Mouse (Mus musculus): ENCODE results near the gene Nsun2. TPM values are rescaled to one million over a fixed set of nuclear protein-coding genes. Genes with fewer than 3 reads are reported as not detected.

The Nsun2 gene
- polyA plus RNA-seq, 2 experiments: 102 to 134 TPM

DNA sequence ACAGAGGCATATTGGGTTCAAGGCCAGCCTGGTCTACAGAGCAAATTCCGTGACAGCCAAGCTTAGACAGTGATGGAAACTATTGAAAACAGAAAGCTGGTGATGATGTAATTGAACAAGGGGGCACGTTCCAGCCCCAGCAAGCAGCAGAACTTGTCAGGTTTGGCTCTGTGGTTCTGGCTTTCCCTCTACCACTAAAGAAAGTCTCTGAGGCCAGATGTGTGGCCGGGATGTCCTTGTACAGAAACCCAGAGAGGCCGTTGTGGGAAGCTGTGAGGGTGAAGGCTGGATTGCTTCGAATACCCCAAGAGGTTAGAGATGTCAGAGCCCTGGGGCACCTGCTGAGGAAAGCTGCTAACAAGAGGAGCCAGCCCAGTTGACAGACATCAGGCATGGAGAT, 105.7 kb downstream of the Nsun2 start:
- no peak for DNase-seq (ENCODE audit: low spot score)
- H3K9me3 ChIP-seq (ENCODE audit: control insufficient read depth, low read length): no peaks in the 10 kb centered on the region
- H3K4me1 ChIP-seq (ENCODE audit: control insufficient read depth, insufficient read depth, low read length): no peaks in the 10 kb centered on the region
- H3K36me3 ChIP-seq (ENCODE audit: control insufficient read depth, insufficient read depth, low read length): peaks cover 42% of the 10 kb centered on the region
- no peak for ATAC-seq (ENCODE audit: low FRiP score, low read depth)
- no peak overlapping the region for H3K27ac ChIP-seq (replicated peaks; ENCODE audit: low read depth, low read length)
- H3K4me3 ChIP-seq (replicated peaks; ENCODE audit: low read length): no peak overlapping the region
- no peak overlapping the region for H3K4me2 ChIP-seq (replicated peaks; ENCODE audit: low read depth, low read length, severe bottlenecking)
- WGBS: 85% methylated on average over 5 of the region's 5 CpGs
- H3K9ac ChIP-seq (ENCODE audit: low read depth, low read length, severe bottlenecking): no peak overlapping the region
- no peaks in the 10 kb centered on the region for H3K27me3 ChIP-seq (ENCODE audit: control insufficient read depth, insufficient read depth, low read length)
- TF ChIP-seq POLR2A (IDR thresholded peaks at IDR 0.05; ENCODE audit: borderline replicate concordance, extremely low read depth, insufficient read depth, insufficient read length): no peak

DNA sequence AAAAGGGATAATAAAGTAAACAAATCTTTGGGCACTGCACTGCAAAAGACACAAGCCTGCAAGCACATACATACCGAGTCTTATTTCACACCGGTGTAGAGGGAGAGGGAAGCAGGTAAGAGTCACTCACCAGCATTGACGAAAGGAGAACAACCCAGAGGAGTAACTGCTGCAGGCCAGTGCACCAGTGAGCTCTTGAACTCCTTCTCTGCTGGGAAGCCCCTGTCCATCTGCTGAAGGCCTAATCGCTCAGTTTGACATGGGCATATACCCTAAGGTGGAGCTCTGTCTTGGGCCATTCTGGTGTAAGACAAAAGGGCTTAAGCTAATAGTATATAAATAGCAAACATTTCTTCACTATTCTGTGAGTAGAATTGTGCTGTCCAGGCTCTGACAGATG, 106.6 kb downstream of the Nsun2 start:
- Histone ChIP-seq H3K27ac (replicated peaks; ENCODE audit: low read depth, low read length) (no peak overlapping the region), H3K9ac (ENCODE audit: low read depth, low read length, severe bottlenecking) (no peak overlapping the region), H3K4me3 (replicated peaks; ENCODE audit: low read length) (no peak overlapping the region), H3K27me3 (ENCODE audit: control insufficient read depth, insufficient read depth, low read length) (no peaks in the 10 kb centered on the region), H3K4me1 (ENCODE audit: control insufficient read depth, insufficient read depth, low read length) (no peaks in the 10 kb centered on the region), H3K36me3 (ENCODE audit: control insufficient read depth, insufficient read depth, low read length) (peaks cover 34% of the 10 kb centered on the region), H3K9me3 (ENCODE audit: control insufficient read depth, low read length) (no peaks in the 10 kb centered on the region), H3K4me2 (replicated peaks; ENCODE audit: low read depth, low read length, severe bottlenecking) (no peak overlapping the region)
- DNase-seq (ENCODE audit: low spot score) (no peak), ATAC-seq (ENCODE audit: low FRiP score, low read depth) (no peak)
- 93% methylated on average over 4 of the region's 4 CpGs for WGBS
- no peak for TF ChIP-seq POLR2A (IDR thresholded peaks at IDR 0.05; ENCODE audit: borderline replicate concordance, extremely low read depth, insufficient read depth, insufficient read length)

DNA sequence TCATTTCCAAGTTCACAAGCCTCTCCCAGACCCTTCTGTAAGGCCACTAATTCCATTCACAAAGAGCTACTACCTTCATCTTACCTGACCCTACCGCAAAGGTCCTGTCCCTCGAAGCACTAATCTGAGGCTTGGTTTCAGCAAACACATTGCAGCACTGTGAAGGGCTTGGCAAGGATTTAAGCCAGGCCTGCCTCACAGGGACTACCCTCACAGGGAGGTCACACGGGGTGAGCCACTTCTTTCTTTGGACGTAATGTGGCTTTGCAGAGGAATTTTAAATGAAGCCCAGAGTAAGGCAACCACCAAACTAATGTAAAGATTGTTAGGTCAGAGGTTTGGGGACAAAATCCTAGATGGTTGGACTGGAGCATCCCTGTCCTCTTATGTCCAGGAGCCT, 107.0 kb downstream of the Nsun2 start:
- H3K4me1 ChIP-seq (ENCODE audit: control insufficient read depth, insufficient read depth, low read length): no peaks in the 10 kb centered on the region
- 90% methylated on average over 4 of the region's 4 CpGs for WGBS
- no peak for DNase-seq (ENCODE audit: low spot score)
- H3K9me3 ChIP-seq (ENCODE audit: control insufficient read depth, low read length): no peaks in the 10 kb centered on the region
- no peak overlapping the region for H3K9ac ChIP-seq (ENCODE audit: low read depth, low read length, severe bottlenecking)
- H3K4me3 ChIP-seq (replicated peaks; ENCODE audit: low read length): no peak overlapping the region
- no peak for ATAC-seq (ENCODE audit: low FRiP score, low read depth)
- H3K27me3 ChIP-seq (ENCODE audit: control insufficient read depth, insufficient read depth, low read length): no peaks in the 10 kb centered on the region
- no peak for TF ChIP-seq POLR2A (IDR thresholded peaks at IDR 0.05; ENCODE audit: borderline replicate concordance, extremely low read depth, insufficient read depth, insufficient read length)
- H3K27ac ChIP-seq (replicated peaks; ENCODE audit: low read depth, low read length): no peak overlapping the region
- no peak overlapping the region for H3K4me2 ChIP-seq (replicated peaks; ENCODE audit: low read depth, low read length, severe bottlenecking)
- H3K36me3 ChIP-seq (ENCODE audit: control insufficient read depth, insufficient read depth, low read length): peaks cover 29% of the 10 kb centered on the region

DNA sequence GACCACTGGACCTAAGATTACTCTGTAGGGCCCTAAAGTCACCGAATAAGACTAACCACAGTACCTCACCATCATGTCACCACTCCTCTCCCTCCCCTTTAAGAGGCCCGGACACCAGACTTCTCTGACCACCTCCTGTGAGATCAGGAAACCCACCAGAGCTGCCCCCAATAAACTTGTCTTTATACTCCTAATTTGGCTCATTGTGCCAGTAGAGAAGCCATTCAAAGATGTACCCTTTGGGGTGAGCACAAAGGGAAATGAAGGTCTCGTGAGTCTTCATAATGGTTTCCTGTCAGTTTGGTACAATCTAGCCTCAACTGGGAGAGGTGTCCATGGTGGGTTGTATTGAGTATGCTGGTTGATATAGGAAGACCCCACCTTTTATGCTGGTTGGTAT, 107.5 kb downstream of the Nsun2 start:
- Histone ChIP-seq H3K36me3 (ENCODE audit: control insufficient read depth, insufficient read depth, low read length) (peaks cover 25% of the 10 kb centered on the region), H3K4me3 (replicated peaks; ENCODE audit: low read length) (no peak overlapping the region), H3K4me1 (ENCODE audit: control insufficient read depth, insufficient read depth, low read length) (no peaks in the 10 kb centered on the region), H3K4me2 (replicated peaks; ENCODE audit: low read depth, low read length, severe bottlenecking) (no peak overlapping the region), H3K27ac (replicated peaks; ENCODE audit: low read depth, low read length) (no peak overlapping the region), H3K9me3 (ENCODE audit: control insufficient read depth, low read length) (no peaks in the 10 kb centered on the region), H3K27me3 (ENCODE audit: control insufficient read depth, insufficient read depth, low read length) (no peaks in the 10 kb centered on the region), H3K9ac (ENCODE audit: low read depth, low read length, severe bottlenecking) (no peak overlapping the region)
- ATAC-seq (ENCODE audit: low FRiP score, low read depth) (no peak), DNase-seq (ENCODE audit: low spot score) (no peak)
- TF ChIP-seq POLR2A (IDR thresholded peaks at IDR 0.05; ENCODE audit: borderline replicate concordance, extremely low read depth, insufficient read depth, insufficient read length): no peak
- 89% methylated on average over 3 of the region's 3 CpGs for WGBS

DNA sequence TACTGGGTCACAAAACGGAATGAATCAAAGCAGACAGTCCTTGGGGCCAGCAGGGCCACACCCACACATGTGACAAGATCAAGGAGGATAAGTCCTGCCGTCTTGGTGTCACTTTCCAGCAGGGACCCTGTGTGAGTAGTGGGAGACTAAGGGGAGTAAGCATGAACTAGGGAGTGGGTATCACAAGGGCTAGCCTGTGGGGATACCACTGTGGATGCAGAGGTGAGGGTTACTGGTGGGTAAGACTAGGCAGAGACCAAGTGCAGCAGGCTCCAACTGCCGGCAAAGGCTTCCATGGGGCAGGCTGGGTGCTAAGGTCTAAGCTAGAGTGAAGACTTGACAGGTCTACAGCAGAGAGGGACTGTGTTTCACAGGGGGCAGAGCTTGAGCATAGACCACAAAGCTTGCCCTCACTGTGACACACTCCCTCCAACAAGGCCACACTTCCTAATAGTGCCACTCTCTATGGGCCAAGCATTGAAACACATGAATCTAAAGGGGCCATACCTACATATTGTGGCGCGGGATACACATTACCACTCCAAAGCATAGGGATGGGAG, 109.2 kb downstream of the Nsun2 start:
- no peak overlapping the region for H3K4me3 ChIP-seq (replicated peaks; ENCODE audit: low read length)
- 82% methylated on average over 5 of the region's 5 CpGs for WGBS
- H3K27ac ChIP-seq (replicated peaks; ENCODE audit: low read depth, low read length): no peak overlapping the region
- no peak for TF ChIP-seq POLR2A (IDR thresholded peaks at IDR 0.05; ENCODE audit: borderline replicate concordance, extremely low read depth, insufficient read depth, insufficient read length)
- H3K4me2 ChIP-seq (replicated peaks; ENCODE audit: low read depth, low read length, severe bottlenecking): no peak overlapping the region
- DNase-seq (ENCODE audit: low spot score): no peak
- no peaks in the 10 kb centered on the region for H3K27me3 ChIP-seq (ENCODE audit: control insufficient read depth, insufficient read depth, low read length)
- ATAC-seq (ENCODE audit: low FRiP score, low read depth): no peak
- no peaks in the 10 kb centered on the region for H3K4me1 ChIP-seq (ENCODE audit: control insufficient read depth, insufficient read depth, low read length)
- H3K9ac ChIP-seq (ENCODE audit: low read depth, low read length, severe bottlenecking): no peak overlapping the region
- H3K36me3 ChIP-seq (ENCODE audit: control insufficient read depth, insufficient read depth, low read length): peaks cover 12% of the 10 kb centered on the region
- H3K9me3 ChIP-seq (ENCODE audit: control insufficient read depth, low read length): no peaks in the 10 kb centered on the region

DNA sequence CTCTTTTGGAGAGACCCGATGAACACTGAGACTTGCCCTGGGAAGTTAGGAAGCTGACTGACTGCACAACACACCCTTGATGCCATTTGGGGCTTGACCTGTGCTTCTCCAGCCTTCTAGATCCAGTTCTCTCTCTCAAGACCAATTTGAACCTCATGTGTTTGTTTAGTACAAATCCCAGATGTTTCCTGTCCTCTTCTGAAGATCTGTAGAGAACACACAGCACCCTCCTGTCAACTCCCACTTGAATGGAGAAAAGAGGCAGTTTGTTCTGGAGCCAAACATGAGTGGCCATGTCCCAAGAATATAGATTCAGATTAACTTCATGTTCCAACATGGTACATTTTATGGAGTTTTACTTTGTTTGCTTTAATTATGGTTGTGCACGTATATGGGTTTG, 110.4 kb downstream of the Nsun2 start:
- H3K4me3 ChIP-seq (replicated peaks; ENCODE audit: low read length): no peak overlapping the region
- DNase-seq (ENCODE audit: low spot score) (no peak), ATAC-seq (ENCODE audit: low FRiP score, low read depth) (no peak)
- H3K36me3 ChIP-seq (ENCODE audit: control insufficient read depth, insufficient read depth, low read length): peaks cover 12% of the 10 kb centered on the region
- TF ChIP-seq POLR2A (IDR thresholded peaks at IDR 0.05; ENCODE audit: borderline replicate concordance, extremely low read depth, insufficient read depth, insufficient read length): no peak
- no peak overlapping the region for H3K27ac ChIP-seq (replicated peaks; ENCODE audit: low read depth, low read length)
- no peaks in the 10 kb centered on the region for H3K9me3 ChIP-seq (ENCODE audit: control insufficient read depth, low read length)
- H3K4me1 ChIP-seq (ENCODE audit: control insufficient read depth, insufficient read depth, low read length): no peaks in the 10 kb centered on the region
- 78% methylated on average over 2 of the region's 2 CpGs for WGBS
- H3K4me2 ChIP-seq (replicated peaks; ENCODE audit: low read depth, low read length, severe bottlenecking): no peak overlapping the region
- no peaks in the 10 kb centered on the region for H3K27me3 ChIP-seq (ENCODE audit: control insufficient read depth, insufficient read depth, low read length)
- H3K9ac ChIP-seq (ENCODE audit: low read depth, low read length, severe bottlenecking): no peak overlapping the region

All from limb, embryonic 14.5 days (tissue).